Mouse (Mus musculus) gastrocnemius, postnatal 25 days (tissue): ENCODE data around the gene Atpaf1. TPM values are rescaled to one million over a fixed set of nuclear protein-coding genes. Genes with fewer than 3 reads are reported as not detected.

Experiments used
- DNase-seq: peaks from one replicate; pipeline ENCODE4 v3.0.0; 2022
- total RNA-seq, 2 experiments: library from RNA; stranded (reverse); gene quantifications; 1 replicate in 1 of 2; 2 replicates in 1 of 2; pipeline ENCODE4 v1.2.3; 2021

The Atpaf1 gene
- total RNA-seq, 2 experiments from 2014 or later: 48.9 to 49.3 TPM

- DNase-seq: no peak
These were observed 15.4 kb downstream of the Atpaf1 start for GRCm38 (mm10) chr4:115799981-115800380.

GRCm38 (mm10) chr4:115812326-115812725 lies 27.7 kb downstream of the Atpaf1 start:
- no peak for DNase-seq

- no peak for DNase-seq
These were observed 31.0 kb downstream of the Atpaf1 start for GRCm38 (mm10) chr4:115815606-115816005.

GRCm38 (mm10) chr4:115820199-115820598 lies 35.6 kb downstream of the Atpaf1 start:
- DNase-seq: no peak

GRCm38 (mm10) chr4:115820944-115821343 lies 36.3 kb downstream of the Atpaf1 start:
- no peak for DNase-seq

- DNase-seq: no peak
These were observed 36.8 kb downstream of the Atpaf1 start for GRCm38 (mm10) chr4:115821431-115821830.

GRCm38 (mm10) chr4:115821928-115822327 lies 37.3 kb downstream of the Atpaf1 start:
- DNase-seq: no peak

- no peak for DNase-seq
These were observed 39.6 kb downstream of the Atpaf1 start for GRCm38 (mm10) chr4:115824178-115824577.

- DNase-seq: no peak
These were observed 40.7 kb downstream of the Atpaf1 start for GRCm38 (mm10) chr4:115825271-115825670.

- no peak for DNase-seq
These were observed 42.5 kb downstream of the Atpaf1 start for GRCm38 (mm10) chr4:115827066-115827465.

GRCm38 (mm10) chr4:115827535-115827887 lies 42.9 kb downstream of the Atpaf1 start:
- no peak for DNase-seq

- peak; percentile 87 for DNase-seq
These were observed 43.4 kb downstream of the Atpaf1 start, which contains the start of gene Mob3c for GRCm38 (mm10) chr4:115827888-115828571. Gene Mob3c (plus strand): TSS chr4:115828092.

GRCm38 (mm10) chr4:115828572-115828902 lies 43.9 kb downstream of the Atpaf1 start:
- DNase-seq: no peak

GRCm38 (mm10) chr4:115830491-115830890 lies 45.9 kb downstream of the Atpaf1 start:
- DNase-seq: no peak

- DNase-seq: no peak
These were observed 46.6 kb downstream of the Atpaf1 start for GRCm38 (mm10) chr4:115831221-115831620.

- DNase-seq: no peak
These were observed 47.4 kb downstream of the Atpaf1 start for GRCm38 (mm10) chr4:115832040-115832439.

- DNase-seq: no peak
These were observed 51.0 kb downstream of the Atpaf1 start for GRCm38 (mm10) chr4:115835576-115835975.

- no peak for DNase-seq
These were observed 53.6 kb downstream of the Atpaf1 start for GRCm38 (mm10) chr4:115838196-115838595.

- DNase-seq: peak; percentile 91
These were observed 54.4 kb downstream of the Atpaf1 start, which contains the start of gene Mknk1 for GRCm38 (mm10) chr4:115838696-115839641. Gene Mknk1 (plus strand): TSS chr4:115839198.

GRCm38 (mm10) chr4:115839956-115840355 lies 55.3 kb downstream of the Atpaf1 start:
- no peak for DNase-seq

- no peak for DNase-seq
These were observed 56.2 kb downstream of the Atpaf1 start for GRCm38 (mm10) chr4:115840842-115841241.

- no peak for DNase-seq
These were observed 62.0 kb downstream of the Atpaf1 start for GRCm38 (mm10) chr4:115846656-115847055.

GRCm38 (mm10) chr4:115847377-115847776 lies 62.8 kb downstream of the Atpaf1 start:
- DNase-seq: no peak
